Mouse (Mus musculus) liver, embryonic 15.5 days (tissue): ENCODE measurements around the gene Bckdhb. TPM values are rescaled to one million over a fixed set of nuclear protein-coding genes. Genes with fewer than 3 reads are reported as not detected.
A peak's percentile ranks its signal among the peaks of the same experiment; 100 is the strongest.

Experiments
- ATAC-seq: fragments of 200-750 bp; cut with Nextera tagmentation; 2 replicates; pipeline ENCODE4 v1.8.0; 2017; ENCODE audit warnings: moderate number of reproducible peaks, mild to moderate bottlenecking, moderate library complexity; ENCODE audit not compliant: insufficient read depth
- H3K27ac ChIP-seq: fragments of 300-500 bp; sonication (generic); replicated peaks from 2 replicates; pipeline ENCODE4 v1.5.1; 2015; ENCODE audit warnings: mild to moderate bottlenecking, inconsistent platforms
- H3K27me3 ChIP-seq: fragments of 300-500 bp; sonication (generic); 2 replicates; pipeline ENCODE4 v1.6.1; 2015; ENCODE audit warnings: mild to moderate bottlenecking, inconsistent platforms
- H3K36me3 ChIP-seq: fragments of 300-500 bp; sonication (generic); replicated peaks from 2 replicates; pipeline ENCODE4 v1.6.1; 2015; ENCODE audit warnings: moderate library complexity, mild to moderate bottlenecking, inconsistent platforms
- H3K4me1 ChIP-seq: fragments of 300-500 bp; sonication (generic); replicated peaks from 2 replicates; pipeline ENCODE4 v1.6.1; 2015; ENCODE audit warnings: inconsistent platforms
- H3K4me2 ChIP-seq: fragments of 300-500 bp; sonication (generic); 2 replicates; pipeline ENCODE4 v1.6.1; 2015; ENCODE audit warnings: moderate library complexity, mild to moderate bottlenecking, inconsistent platforms
- H3K4me3 ChIP-seq: fragments of 300-500 bp; sonication (generic); replicated peaks from 2 replicates; pipeline ENCODE4 v1.5.1; 2015; ENCODE audit warnings: mild to moderate bottlenecking, inconsistent platforms
- H3K9ac ChIP-seq: fragments of 300-500 bp; sonication (generic); 2 replicates; pipeline ENCODE4 v1.6.1; 2015; ENCODE audit warnings: moderate library complexity, mild to moderate bottlenecking, inconsistent platforms
- H3K9me3 ChIP-seq: fragments of 300-500 bp; sonication (generic); replicated peaks from 2 replicates; pipeline ENCODE4 v1.6.1; 2016; ENCODE audit warnings: inconsistent platforms
- WGBS: fragments of 180-500 bp; shearing (Covaris S2); methylation state at CpG from one replicate; pipeline ENCODE4 v1.1.7; 2015; ENCODE audit warnings: mixed read lengths; ENCODE audit not compliant: insufficient replicate concordance; 5-methylcytosine and 5-hydroxymethylcytosine counted together
- polyA plus RNA-seq: library from polyadenylated mRNA; unstranded; fragments of >200 nt; fragmentation: Nextera tagmentation; extraction: Ambion mirVana; gene quantifications from 2 replicates; pipeline ENCODE4 v1.2.1, GENCODE M21; 2015

Bckdhb gene
- polyA plus RNA-seq, 1 experiment from 2014 or later: 33.6 TPM

DNA sequence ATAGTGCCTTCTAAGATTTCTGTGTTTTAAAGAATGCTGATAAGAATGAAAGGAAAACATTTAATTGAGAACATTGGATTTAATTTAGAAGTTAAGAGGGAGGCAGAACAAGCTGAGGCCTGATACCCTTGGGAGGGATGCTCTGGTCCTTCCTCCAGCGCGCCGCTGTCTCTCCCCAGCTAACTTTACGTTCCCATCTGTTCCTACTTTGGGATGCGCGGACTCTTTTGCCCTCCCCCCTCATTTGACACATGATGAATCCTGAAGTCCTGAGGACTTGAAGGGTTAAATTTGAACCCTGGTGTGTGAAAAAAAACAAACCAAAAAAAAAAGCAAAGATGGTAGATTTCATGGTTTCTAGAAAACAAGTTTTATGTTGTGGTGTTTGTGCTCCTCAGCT is 147.6 kb downstream of the Bckdhb start:
- no peaks in the 10 kb centered on the region for H3K9me3 ChIP-seq
- no peak overlapping the region for H3K27ac ChIP-seq
- WGBS: 87% methylated on average over 6 of the region's 6 CpGs
- H3K4me3 ChIP-seq: no peak overlapping the region
- H3K9ac ChIP-seq: no peak overlapping the region
- H3K4me2 ChIP-seq: no peak overlapping the region
- no peak for ATAC-seq
- H3K27me3 ChIP-seq: no peaks in the 10 kb centered on the region
- H3K4me1 ChIP-seq: no peaks in the 10 kb centered on the region
- no peaks in the 10 kb centered on the region for H3K36me3 ChIP-seq

- H3K9me3 ChIP-seq: no peaks in the 10 kb centered on the region
- H3K36me3 ChIP-seq: no peaks in the 10 kb centered on the region
- H3K4me3 ChIP-seq: no peak overlapping the region
- H3K4me1 ChIP-seq: no peaks in the 10 kb centered on the region
- no peaks in the 10 kb centered on the region for H3K27me3 ChIP-seq
- H3K4me2 ChIP-seq: no peak overlapping the region
- WGBS: 79% methylated on average over 9 of the region's 9 CpGs
- no peak overlapping the region for H3K9ac ChIP-seq
- H3K27ac ChIP-seq: no peak overlapping the region
- ATAC-seq: no peak
Measured at GRCm38 (mm10) chr9:84073237-84073636, 148.3 kb downstream of the Bckdhb start.

DNA sequence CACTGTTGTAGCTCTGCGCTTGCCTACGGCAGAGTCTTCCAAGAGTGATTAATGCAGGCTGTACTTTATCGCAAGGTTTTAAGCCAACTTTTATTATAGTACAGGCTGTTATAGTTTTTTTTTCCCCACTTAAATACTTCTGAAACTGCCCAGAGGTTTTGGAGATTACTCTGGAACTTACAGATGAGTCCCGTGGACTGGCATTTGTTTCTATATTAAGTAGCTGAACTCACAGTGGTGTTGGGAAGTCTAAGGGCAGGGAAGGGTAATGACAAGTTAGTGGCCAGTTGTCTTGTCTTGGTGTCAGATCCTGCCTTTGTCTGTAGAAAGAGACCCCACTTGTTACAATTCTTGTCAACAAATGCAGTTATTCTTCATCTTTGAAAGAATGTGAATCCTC is 158.6 kb downstream of the Bckdhb start:
- no peaks in the 10 kb centered on the region for H3K36me3 ChIP-seq
- no peaks in the 10 kb centered on the region for H3K9me3 ChIP-seq
- no peaks in the 10 kb centered on the region for H3K27me3 ChIP-seq
- 63% methylated on average over 4 of the region's 4 CpGs for WGBS
- H3K4me2 ChIP-seq: no peak overlapping the region
- no peak overlapping the region for H3K4me3 ChIP-seq
- H3K9ac ChIP-seq: no peak overlapping the region
- no peaks in the 10 kb centered on the region for H3K4me1 ChIP-seq
- ATAC-seq: no peak
- no peak overlapping the region for H3K27ac ChIP-seq

DNA sequence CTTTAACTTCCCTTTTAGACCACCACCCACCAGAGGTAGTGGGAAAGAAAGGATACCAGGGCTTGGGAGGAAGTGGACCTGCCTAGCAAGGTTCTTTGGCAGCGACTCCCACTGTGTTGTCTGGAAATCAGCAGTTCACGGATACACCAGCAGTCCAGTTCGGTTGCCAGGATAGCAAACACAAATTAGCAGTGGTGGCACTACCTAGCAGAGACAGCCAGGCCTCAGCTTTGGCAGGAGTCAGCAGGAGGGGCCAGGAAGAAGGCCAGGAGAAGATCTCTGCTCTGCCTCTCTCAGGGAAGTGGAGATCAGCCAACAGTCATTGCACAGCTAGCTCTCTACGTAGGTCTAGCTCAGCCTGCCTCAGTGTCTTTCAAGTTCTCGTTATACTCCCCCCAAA is 159.7 kb downstream of the Bckdhb start:
- ATAC-seq: no peak
- Histone ChIP-seq H3K4me2 (no peak overlapping the region), H3K4me1 (peaks cover 2% of the 10 kb centered on the region; the same call in 1 of the 2 replicates), H3K36me3 (no peaks in the 10 kb centered on the region), H3K27ac (no peak overlapping the region), H3K9me3 (no peaks in the 10 kb centered on the region), H3K4me3 (no peak overlapping the region), H3K27me3 (no peaks in the 10 kb centered on the region), H3K9ac (no peak overlapping the region)
- 70% methylated on average over 5 of the region's 5 CpGs for WGBS

DNA sequence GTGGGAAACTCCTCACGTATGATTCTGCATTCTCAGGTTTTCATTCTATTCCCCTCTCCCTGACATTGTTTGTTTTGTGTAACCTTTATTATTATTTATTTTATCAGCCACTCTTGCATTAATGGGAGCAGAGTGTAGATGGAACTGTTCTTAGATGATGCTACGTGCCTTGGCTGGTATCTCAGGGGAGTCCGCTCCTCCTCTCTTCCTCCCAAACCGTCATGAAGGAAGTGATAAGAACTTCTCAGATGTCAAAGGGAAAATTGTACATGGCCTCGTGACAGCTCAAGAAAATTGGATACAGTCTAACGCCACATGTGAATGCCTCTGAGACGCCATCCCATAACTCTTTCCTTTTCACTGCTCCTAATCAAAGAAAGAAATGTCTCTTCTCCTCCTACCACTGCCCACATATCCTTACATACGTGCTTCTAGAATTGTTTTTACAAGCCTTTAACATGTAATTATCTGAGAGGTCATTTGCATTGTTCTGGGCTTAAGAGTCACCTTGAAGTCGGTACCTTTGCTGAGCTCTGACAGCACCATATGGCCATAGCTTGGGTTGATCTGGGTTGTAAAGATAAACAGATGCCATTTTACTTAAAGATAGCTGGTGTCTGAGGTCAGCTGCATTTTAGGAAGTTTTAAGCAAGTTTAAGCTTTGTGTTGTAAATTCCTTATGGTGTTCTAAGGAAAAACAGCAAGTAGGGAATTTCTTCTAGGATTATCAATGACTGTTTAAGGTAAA is 165.5 kb downstream of the Bckdhb start:
- WGBS: 24% methylated on average over 9 of the region's 9 CpGs
- Histone ChIP-seq H3K4me2 (peak overlapping the region; percentile 35), H3K4me1 (peaks cover 15% of the 10 kb centered on the region), H3K36me3 (no peaks in the 10 kb centered on the region), H3K27ac (no peak overlapping the region), H3K4me3 (no peak overlapping the region), H3K9ac (no peak overlapping the region), H3K9me3 (no peaks in the 10 kb centered on the region), H3K27me3 (no peaks in the 10 kb centered on the region)
- peak; percentile 91 for ATAC-seq

DNA sequence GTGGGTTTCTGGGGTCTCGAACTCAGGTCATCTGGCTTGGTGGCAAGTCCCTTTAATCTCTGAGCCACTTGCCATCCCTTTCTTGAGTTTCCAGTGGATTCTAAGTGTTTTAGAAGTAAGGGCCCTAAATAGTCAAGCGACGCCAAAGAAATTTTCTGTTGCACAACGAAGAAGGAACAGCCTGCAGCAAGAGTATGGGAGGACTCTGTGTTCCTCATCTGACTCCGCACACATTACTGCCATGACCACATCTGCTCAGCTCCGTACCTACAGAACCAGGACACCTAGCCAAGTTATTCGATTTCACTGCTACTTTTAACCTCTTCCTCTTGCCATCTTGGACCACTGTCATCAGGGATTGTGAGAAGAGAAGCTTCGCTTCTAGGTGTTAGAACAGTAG is 168.0 kb downstream of the Bckdhb start:
- H3K4me1 ChIP-seq: peaks cover 15% of the 10 kb centered on the region
- no peak overlapping the region for H3K27ac ChIP-seq
- no peaks in the 10 kb centered on the region for H3K36me3 ChIP-seq
- no peak for ATAC-seq
- H3K4me3 ChIP-seq: no peak overlapping the region
- H3K27me3 ChIP-seq: no peaks in the 10 kb centered on the region
- H3K9ac ChIP-seq: no peak overlapping the region
- 76% methylated on average over 8 of the region's 8 CpGs for WGBS
- H3K9me3 ChIP-seq: no peaks in the 10 kb centered on the region
- no peak overlapping the region for H3K4me2 ChIP-seq

GRCm38 (mm10) chr9:84094111-84094510 is 169.2 kb downstream of the Bckdhb start:
- Histone ChIP-seq H3K9ac (no peak overlapping the region), H3K4me2 (no peak overlapping the region), H3K27me3 (no peaks in the 10 kb centered on the region), H3K36me3 (no peaks in the 10 kb centered on the region), H3K9me3 (no peaks in the 10 kb centered on the region), H3K27ac (no peak overlapping the region), H3K4me1 (peaks cover 15% of the 10 kb centered on the region), H3K4me3 (no peak overlapping the region)
- WGBS: 70% methylated on average over 6 of the region's 6 CpGs
- ATAC-seq: no peak

GRCm38 (mm10) chr9:84096484-84097015 is 171.6 kb downstream of the Bckdhb start:
- Histone ChIP-seq H3K9ac (no peak overlapping the region), H3K4me3 (no peak overlapping the region), H3K36me3 (no peaks in the 10 kb centered on the region), H3K27ac (no peak overlapping the region), H3K4me1 (no peaks in the 10 kb centered on the region), H3K9me3 (no peaks in the 10 kb centered on the region), H3K4me2 (no peak overlapping the region), H3K27me3 (no peaks in the 10 kb centered on the region)
- ATAC-seq: no peak
- 85% methylated on average over 13 of the region's 13 CpGs for WGBS

- no peaks in the 10 kb centered on the region for H3K36me3 ChIP-seq
Measured at GRCm38 (mm10) chr9:84103344-84103743, 178.4 kb downstream of the Bckdhb start.

GRCm38 (mm10) chr9:84106438-84106837 is 181.5 kb downstream of the Bckdhb start:
- no peak overlapping the region for H3K9ac ChIP-seq
- 75% methylated on average over 2 of the region's 2 CpGs for WGBS
- no peaks in the 10 kb centered on the region for H3K4me1 ChIP-seq
- H3K4me2 ChIP-seq: no peak overlapping the region
- H3K4me3 ChIP-seq: no peak overlapping the region
- H3K9me3 ChIP-seq: no peaks in the 10 kb centered on the region
- H3K27ac ChIP-seq: no peak overlapping the region
- H3K27me3 ChIP-seq: no peaks in the 10 kb centered on the region
- no peak for ATAC-seq
- H3K36me3 ChIP-seq: no peaks in the 10 kb centered on the region

More at GRCm38 (mm10) chr9:84103344-84103743, 178.4 kb downstream of the Bckdhb start:
- no peak overlapping the region for H3K4me2 ChIP-seq
- H3K4me3 ChIP-seq: no peak overlapping the region
- H3K27ac ChIP-seq: no peak overlapping the region
- no peak overlapping the region for H3K9ac ChIP-seq
- no peaks in the 10 kb centered on the region for H3K4me1 ChIP-seq
- no peaks in the 10 kb centered on the region for H3K9me3 ChIP-seq
- WGBS: 78% methylated on average over 7 of the region's 7 CpGs
- ATAC-seq: no peak
- H3K27me3 ChIP-seq: no peaks in the 10 kb centered on the region

DNA sequence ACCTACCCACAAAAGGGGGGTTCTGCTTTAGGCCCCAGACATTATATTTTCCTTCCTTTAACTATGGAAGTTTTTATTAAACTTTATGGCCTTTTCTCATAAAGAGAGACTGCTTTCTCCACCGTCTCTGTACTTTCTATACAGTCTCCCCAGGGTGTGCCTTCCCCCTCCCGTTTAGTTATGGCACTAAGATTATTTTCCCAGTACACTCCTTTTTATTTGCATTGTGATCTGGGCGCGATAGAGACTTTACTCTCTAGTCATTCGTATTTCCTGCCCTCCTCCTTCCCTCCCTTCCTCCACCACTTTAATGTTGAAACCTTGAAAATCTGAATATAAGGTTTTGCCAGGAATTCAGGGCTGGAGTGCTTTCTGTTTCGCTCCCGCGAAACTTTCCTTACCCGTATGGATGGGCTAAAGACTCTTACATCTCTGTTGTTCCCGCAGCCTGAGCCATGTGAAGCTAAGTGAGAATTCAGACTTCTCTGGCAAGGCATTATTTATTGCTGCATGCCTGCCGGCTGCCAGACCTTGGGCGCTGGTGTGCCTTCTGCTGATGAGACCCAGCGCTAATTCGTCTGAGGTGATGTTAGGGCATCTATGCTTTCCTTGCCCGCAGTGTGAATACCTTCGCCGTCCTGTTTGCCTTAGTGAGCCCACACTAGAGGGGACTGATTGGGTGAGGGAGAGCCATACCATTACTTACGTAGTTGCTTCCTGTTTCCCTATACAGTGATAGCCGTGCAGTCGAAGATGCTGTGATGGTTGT is 182.3 kb downstream of the Bckdhb start:
- no peaks in the 10 kb centered on the region for H3K9me3 ChIP-seq
- no peak overlapping the region for H3K27ac ChIP-seq
- no peak overlapping the region for H3K9ac ChIP-seq
- no peaks in the 10 kb centered on the region for H3K36me3 ChIP-seq
- H3K4me2 ChIP-seq: no peak overlapping the region
- 68% methylated on average over 20 of the region's 20 CpGs for WGBS
- ATAC-seq: no peak
- no peak overlapping the region for H3K4me3 ChIP-seq
- no peaks in the 10 kb centered on the region for H3K27me3 ChIP-seq
- peaks cover 6% of the 10 kb centered on the region for H3K4me1 ChIP-seq
